Mouse (Mus musculus): ENCODE data around the gene Ptpn1. TPM values are rescaled to one million over a fixed set of nuclear protein-coding genes. Genes with fewer than 3 reads are reported as not detected.

Gene Ptpn1
- total RNA-seq (2023): 128 TPM

DNA sequence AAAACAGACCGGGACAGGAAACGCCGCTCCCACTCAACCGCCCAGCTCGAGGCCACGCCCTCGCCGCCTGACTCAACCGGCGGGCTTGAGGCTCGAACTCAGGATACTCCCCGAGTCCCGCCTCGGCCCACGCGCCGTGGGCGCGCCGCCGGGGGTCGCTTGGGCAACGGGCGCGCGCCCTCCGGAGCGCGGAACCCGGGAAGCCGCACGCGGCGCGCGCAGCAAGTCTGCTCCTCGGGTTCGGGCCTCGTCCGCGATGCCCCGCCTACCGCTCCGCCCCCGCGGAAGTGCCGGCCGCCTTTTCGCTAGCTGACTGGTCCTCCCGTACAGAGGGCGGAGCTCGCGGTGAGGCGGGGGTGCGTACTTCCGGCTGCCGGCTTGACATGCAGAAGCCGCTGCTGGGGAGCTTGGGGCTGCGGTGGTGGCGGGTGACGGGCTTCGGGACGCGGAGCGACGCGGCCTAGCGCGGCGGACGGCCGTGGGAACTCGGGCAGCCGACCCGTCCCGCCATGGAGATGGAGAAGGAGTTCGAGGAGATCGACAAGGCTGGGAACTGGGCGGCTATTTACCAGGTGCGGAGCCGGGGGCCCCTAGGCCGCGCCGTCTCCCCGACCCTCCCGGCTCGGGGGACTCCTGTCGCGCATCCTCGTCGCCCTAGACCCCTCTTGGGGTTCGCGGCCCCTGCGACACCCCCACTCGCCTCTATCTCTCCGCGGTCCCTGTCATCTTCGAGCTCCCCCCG lies at the start of gene Ptpn1:
Ptpn1 (plus strand) TSS at position 73 of the 742 bp plus-strand sequence.

DNA sequence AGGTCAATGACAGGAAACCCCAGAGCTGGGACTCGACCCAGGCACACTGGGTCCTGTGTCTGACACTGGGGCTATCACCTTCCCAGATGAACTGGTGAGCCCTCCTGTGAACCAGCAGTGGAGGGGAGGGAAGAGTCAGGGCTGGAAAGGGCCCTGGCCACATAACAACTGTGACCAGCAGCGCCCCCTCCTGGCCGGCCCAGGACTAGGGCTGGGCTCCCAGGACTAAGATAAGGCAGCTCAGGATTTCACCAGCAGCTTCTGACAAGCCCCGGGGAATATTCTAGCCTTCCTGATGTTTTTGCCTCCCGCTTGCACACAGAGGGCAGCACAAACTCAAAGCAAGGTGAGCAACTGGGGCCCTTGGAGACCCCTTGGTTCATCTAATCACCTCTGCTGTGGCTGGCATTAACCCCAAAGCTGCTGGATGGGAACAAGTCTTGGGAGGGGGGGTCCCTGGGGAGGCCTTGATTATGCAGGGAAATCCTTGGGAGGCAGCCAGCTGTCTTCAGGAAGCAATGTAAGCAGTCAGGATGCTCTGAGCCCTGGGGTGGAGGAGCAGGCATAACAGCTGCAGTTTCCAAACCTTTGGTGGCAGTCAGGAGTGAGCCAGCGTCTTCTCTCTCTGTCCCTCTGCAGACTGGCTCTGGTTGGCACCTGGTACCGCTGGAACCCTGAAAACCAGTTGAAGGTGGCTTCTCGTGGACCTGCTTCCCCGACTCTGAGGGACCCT lies 78.2 kb downstream of the Ptpn1 start, which contains the start of gene Ripor3:
Ripor3 (minus strand) TSS at position 683 of the 733 bp plus-strand sequence.

Other genes starting within 250 kb of the Ptpn1 start
- 42.7 TPM for gene Cebpb, start 243.1 kb upstream of the Ptpn1 start, total RNA-seq (2023)
- gene Tmem189, start 242.2 kb upstream of the Ptpn1 start, total RNA-seq (2023): 74.5 TPM
- 11.7 TPM for gene Ripor3, start 78.6 kb downstream of the Ptpn1 start, total RNA-seq (2023)
- gene Pard6b, start 148.9 kb downstream of the Ptpn1 start, total RNA-seq (2023): 3.9 TPM

All from CD4-positive naive resting alpha-beta T cell, adult 57 days (primary cell).